Mouse (Mus musculus): Measurements from ENCODE around the gene Zfp287.

DNA sequence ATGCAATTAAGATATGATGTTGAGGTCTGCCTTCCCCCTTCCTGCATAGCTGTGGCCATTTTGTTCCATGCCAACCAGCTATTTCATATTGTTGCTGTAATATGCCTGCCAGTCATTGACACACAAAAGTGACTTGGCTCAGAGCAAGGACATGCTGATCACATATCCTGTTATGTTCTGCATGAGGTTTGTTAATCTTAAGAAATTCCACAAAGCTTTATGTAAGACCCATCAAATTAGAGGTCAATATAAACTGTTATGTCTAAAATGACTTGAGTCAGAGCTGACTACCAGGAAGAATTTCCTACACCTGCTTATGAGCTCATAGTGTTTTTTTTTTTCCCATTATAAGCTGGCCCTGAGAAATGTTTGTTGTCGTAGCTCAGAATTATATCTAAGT, 30.5 kb downstream of the Zfp287 start:
- TF ChIP-seq POLR2A (IDR thresholded peaks at IDR 0.05; ENCODE audit: control insufficient read depth, low read depth, low read length) (no peak), CTCF (IDR thresholded peaks at IDR 0.05; ENCODE audit: control insufficient read depth, insufficient read depth, insufficient replicate concordance, low read depth, low read length) (no peak)
